Mouse (Mus musculus): ENCODE data around the gene Rab3a. TPM values are rescaled to one million over a fixed set of nuclear protein-coding genes. Genes with fewer than 3 reads are reported as not detected.

Gene Rab3a
- polyA plus RNA-seq, 1 experiment from 2014 or later, result 23.4 TPM

DNA sequence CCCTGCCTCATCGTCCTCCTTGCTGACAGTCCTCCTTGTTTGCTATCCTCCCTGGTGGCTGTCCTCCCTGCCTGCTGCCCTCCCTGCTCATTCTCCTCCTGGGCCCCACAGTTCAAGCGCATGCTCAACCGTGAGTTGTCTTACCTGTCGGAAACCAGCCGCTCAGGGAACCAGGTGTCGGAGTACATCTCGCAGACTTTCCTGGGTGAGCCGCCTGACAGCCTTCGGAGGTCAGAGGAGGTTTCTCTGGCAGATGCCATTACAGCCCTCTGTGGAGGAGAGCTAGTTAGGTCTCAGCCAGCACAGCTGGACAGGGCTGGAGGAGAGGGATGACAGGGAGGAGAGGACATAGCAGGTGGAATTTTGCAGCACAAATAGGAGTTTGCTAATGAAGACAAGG lies 7.8 kb upstream of the Rab3a start:
- Histone ChIP-seq H3K4me3 (replicated peaks; ENCODE audit: low read length) (no peak overlapping the region), H3K27me3 (ENCODE audit: control insufficient read depth, insufficient read depth, low read length) (peaks cover 43% of the 10 kb centered on the region), H3K27ac (ENCODE audit: low read length) (no peak overlapping the region), H3K9me3 (replicated peaks; ENCODE audit: control insufficient read depth, low read length) (no peaks in the 10 kb centered on the region), H3K4me1 (ENCODE audit: control insufficient read depth, insufficient read depth, low read length) (peaks cover 10% of the 10 kb centered on the region), H3K4me2 (ENCODE audit: low read depth, low read length) (no peak overlapping the region), H3K36me3 (ENCODE audit: control insufficient read depth, insufficient read depth, low read length) (no peaks in the 10 kb centered on the region), H3K9ac (ENCODE audit: low read length) (no peak overlapping the region)
- no peak for ATAC-seq (ENCODE audit: insufficient read depth, low FRiP score)
- 45% methylated on average over 9 of the region's 9 CpGs for WGBS

DNA sequence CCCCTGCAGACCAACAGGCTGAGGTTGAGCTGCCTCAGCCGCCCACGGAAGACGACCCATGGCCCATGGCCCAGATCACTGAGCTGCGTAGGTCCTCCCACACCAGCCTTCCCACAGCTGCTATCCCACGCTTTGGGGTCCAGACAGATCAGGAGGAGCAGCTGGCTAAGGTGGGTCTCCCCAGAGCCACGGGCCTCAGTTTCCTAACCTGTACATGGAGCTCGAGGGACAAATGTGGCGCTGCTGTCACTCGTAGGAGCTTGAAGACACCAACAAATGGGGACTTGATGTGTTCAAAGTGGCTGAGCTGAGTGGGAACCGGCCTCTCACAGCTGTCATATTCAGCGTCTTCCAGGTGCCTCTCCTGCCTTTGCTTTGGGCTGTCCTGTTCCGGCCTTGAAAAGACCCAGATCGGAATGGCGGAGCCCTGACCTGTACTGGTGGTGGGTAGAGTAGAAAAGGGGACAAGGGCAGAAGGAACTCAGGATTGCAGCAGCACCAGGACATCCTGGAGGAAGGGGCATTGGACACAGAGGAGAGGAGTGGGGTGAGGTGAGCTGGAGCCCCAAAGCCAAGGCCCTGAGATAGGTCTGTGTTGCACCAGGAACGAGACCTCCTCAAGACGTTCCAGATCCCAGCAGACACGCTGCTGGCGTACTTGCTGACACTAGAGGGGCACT lies 7.1 kb upstream of the Rab3a start:
- Histone ChIP-seq H3K4me2 (ENCODE audit: low read depth, low read length) (no peak overlapping the region), H3K27ac (ENCODE audit: low read length) (no peak overlapping the region), H3K4me1 (ENCODE audit: control insufficient read depth, insufficient read depth, low read length) (peaks cover 10% of the 10 kb centered on the region), H3K4me3 (replicated peaks; ENCODE audit: low read length) (no peak overlapping the region), H3K27me3 (ENCODE audit: control insufficient read depth, insufficient read depth, low read length) (peaks cover 40% of the 10 kb centered on the region), H3K9me3 (replicated peaks; ENCODE audit: control insufficient read depth, low read length) (no peaks in the 10 kb centered on the region), H3K36me3 (ENCODE audit: control insufficient read depth, insufficient read depth, low read length) (no peaks in the 10 kb centered on the region), H3K9ac (ENCODE audit: low read length) (no peak overlapping the region)
- 82% methylated on average over 18 of the region's 18 CpGs for WGBS
- ATAC-seq (ENCODE audit: insufficient read depth, low FRiP score), result no peak

DNA sequence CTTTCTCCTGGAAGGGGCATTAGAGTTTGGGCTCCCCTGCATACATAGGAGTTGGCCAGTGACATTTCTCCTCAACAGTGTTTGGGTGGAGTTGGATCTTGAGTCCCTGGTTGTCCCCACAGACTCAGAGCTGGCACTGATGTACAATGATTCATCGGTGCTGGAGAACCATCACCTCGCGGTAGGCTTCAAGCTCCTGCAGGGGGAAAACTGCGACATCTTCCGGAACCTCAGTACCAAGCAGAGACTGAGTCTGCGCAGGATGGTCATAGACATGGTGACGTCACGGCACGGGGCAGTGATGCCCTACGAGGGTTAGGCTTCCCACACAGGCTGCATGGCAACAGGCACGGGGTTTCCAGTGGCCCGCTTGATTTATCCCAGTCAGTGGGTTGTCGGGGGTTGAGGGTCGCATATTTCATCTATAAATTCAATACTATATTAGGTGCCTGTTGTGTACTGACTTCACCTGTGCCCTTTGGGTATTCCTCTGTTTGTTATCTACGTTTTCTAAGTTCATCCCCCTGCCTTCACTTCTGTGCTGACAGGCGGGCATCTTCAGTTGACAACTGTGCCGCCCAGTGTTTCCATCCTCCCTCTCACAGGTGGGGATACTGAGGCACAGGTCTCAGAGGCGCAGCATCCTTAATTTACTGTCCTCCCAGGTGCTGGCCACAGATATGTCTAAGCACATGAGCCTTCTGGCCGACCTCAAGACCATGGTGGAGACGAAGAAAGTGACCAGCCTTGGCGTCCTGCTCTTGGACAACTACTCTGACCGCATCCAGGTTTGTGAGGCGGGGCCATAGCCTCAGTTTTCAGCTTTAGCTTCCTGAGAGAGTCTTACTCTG lies 6.0 kb upstream of the Rab3a start:
- no peak for ATAC-seq (ENCODE audit: insufficient read depth, low FRiP score)
- no peaks in the 10 kb centered on the region for H3K36me3 ChIP-seq (ENCODE audit: control insufficient read depth, insufficient read depth, low read length)
- WGBS, result 84% methylated on average over 23 of the region's 23 CpGs
- no peak overlapping the region for H3K4me2 ChIP-seq (ENCODE audit: low read depth, low read length)
- H3K27ac ChIP-seq (ENCODE audit: low read length), result no peak overlapping the region
- H3K9me3 ChIP-seq (replicated peaks; ENCODE audit: control insufficient read depth, low read length), result no peaks in the 10 kb centered on the region
- H3K9ac ChIP-seq (ENCODE audit: low read length), result no peak overlapping the region
- H3K4me3 ChIP-seq (replicated peaks; ENCODE audit: low read length), result no peak overlapping the region
- H3K27me3 ChIP-seq (ENCODE audit: control insufficient read depth, insufficient read depth, low read length), result peaks cover 29% of the 10 kb centered on the region
- H3K4me1 ChIP-seq (ENCODE audit: control insufficient read depth, insufficient read depth, low read length), result peaks cover 19% of the 10 kb centered on the region

DNA sequence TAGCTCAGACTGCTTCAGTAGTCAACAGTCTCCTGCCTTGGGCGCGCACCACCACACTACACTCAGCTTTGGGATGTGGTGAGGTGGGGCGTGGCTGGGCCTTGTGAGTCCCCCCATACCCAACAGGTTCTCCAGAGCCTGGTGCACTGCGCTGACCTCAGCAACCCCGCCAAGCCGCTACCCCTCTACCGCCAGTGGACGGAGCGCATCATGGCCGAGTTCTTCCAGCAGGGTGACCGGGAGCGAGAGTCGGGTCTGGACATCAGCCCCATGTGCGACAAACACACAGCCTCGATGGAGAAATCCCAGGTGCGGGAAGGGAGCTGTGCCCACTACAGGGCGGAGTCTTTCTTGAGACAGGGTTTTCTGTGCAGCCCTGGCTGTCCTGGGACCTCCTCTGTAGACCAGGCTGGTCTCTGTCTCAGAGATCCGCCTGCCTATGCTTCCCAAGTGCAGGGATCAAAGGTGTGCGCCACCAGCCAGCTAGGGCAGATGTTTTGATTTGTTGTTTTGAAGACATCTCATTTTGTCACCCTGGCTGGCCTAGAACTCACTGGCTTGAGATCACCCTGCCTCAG lies 5.3 kb upstream of the Rab3a start:
- no peak for ATAC-seq (ENCODE audit: insufficient read depth, low FRiP score)
- no peak overlapping the region for H3K27ac ChIP-seq (ENCODE audit: low read length)
- H3K4me1 ChIP-seq (ENCODE audit: control insufficient read depth, insufficient read depth, low read length), result peaks cover 16% of the 10 kb centered on the region
- H3K4me2 ChIP-seq (ENCODE audit: low read depth, low read length), result no peak overlapping the region
- H3K9me3 ChIP-seq (replicated peaks; ENCODE audit: control insufficient read depth, low read length), result no peaks in the 10 kb centered on the region
- H3K4me3 ChIP-seq (replicated peaks; ENCODE audit: low read length), result no peak overlapping the region
- 75% methylated on average over 19 of the region's 19 CpGs for WGBS
- peaks cover 22% of the 10 kb centered on the region for H3K27me3 ChIP-seq (ENCODE audit: control insufficient read depth, insufficient read depth, low read length)
- H3K36me3 ChIP-seq (ENCODE audit: control insufficient read depth, insufficient read depth, low read length), result no peaks in the 10 kb centered on the region
- H3K9ac ChIP-seq (ENCODE audit: low read length), result no peak overlapping the region

DNA sequence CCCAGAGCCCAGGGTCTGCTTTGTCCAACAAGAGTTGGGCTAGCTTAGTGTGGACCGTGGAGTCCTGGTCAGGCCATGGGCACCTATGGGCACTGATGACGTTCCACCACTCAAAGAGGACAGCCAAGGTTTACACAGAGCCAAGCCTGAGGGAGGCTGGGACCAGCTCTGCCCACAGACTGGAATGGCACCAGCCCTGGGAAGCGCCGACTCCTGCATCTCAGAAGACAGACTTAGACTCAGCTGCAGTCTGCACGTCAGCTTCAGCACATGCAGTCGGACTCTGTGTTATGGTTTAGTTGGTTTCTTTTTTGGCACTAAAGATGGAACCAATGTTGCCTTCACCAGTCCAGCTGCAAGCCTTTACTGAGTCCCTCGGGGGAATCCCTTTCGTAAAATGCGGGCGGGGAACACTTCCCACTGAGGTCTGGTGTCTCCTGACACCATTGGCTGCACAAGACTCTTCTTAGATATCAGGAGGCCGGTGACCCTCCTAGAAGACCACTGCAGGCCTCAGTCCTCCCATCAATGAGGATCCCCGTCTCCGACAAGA lies 4.3 kb upstream of the Rab3a start:
- peaks cover 18% of the 10 kb centered on the region for H3K4me1 ChIP-seq (ENCODE audit: control insufficient read depth, insufficient read depth, low read length)
- H3K27me3 ChIP-seq (ENCODE audit: control insufficient read depth, insufficient read depth, low read length), result peaks cover 12% of the 10 kb centered on the region
- no peak overlapping the region for H3K27ac ChIP-seq (ENCODE audit: low read length)
- H3K4me2 ChIP-seq (ENCODE audit: low read depth, low read length), result no peak overlapping the region
- H3K36me3 ChIP-seq (ENCODE audit: control insufficient read depth, insufficient read depth, low read length), result no peaks in the 10 kb centered on the region
- no peaks in the 10 kb centered on the region for H3K9me3 ChIP-seq (replicated peaks; ENCODE audit: control insufficient read depth, low read length)
- 84% methylated on average over 13 of the region's 13 CpGs for WGBS
- no peak overlapping the region for H3K4me3 ChIP-seq (replicated peaks; ENCODE audit: low read length)
- no peak overlapping the region for H3K9ac ChIP-seq (ENCODE audit: low read length)
- ATAC-seq (ENCODE audit: insufficient read depth, low FRiP score), result no peak

DNA sequence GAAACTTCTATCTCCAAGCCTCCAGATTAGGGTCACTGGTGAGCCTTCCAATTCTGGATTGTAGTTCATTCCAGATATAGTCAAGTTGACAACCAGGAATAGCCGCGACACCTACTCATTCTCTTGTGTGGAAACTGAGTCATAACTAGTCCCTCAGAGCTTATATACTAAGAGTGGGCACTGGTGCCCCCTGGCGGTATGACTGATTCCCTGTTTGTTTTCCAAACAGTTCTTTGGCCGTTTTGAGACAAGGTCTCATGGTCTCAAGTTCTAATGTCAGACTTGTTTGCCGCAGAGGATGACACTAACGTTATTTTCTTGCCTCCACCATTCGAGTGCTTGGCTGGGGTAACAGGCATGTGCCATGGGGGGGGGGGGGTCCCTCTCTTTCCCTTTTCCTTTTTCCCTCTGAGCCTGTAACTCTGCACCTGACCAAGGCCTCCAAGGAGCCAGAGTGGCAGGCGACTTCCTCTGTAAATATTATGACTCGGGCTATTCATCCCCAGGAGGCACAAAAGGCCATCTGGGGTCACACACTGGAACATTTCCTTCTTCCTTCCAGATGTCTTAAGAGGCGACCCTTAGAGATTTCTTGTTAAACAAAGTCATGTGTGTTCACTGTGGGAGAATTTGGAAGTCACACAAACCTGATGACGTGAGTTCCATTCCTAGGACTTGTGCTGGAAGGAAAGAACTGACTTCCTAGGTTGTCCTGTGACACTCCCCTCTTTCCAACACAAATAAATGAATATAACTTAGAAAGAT lies 2.3 kb upstream of the Rab3a start:
- Histone ChIP-seq H3K4me2 (ENCODE audit: low read depth, low read length) (peak overlapping the region; percentile 40; the same call in 1 of the 2 replicates), H3K36me3 (ENCODE audit: control insufficient read depth, insufficient read depth, low read length) (peaks cover 7% of the 10 kb centered on the region; the same call in 1 of the 2 replicates), H3K4me3 (replicated peaks; ENCODE audit: low read length) (no peak overlapping the region), H3K27me3 (ENCODE audit: control insufficient read depth, insufficient read depth, low read length) (peaks cover 4% of the 10 kb centered on the region; the same call in 1 of the 2 replicates), H3K27ac (ENCODE audit: low read length) (peak overlapping the region; percentile 89), H3K9me3 (replicated peaks; ENCODE audit: control insufficient read depth, low read length) (no peaks in the 10 kb centered on the region), H3K9ac (ENCODE audit: low read length) (no peak overlapping the region), H3K4me1 (ENCODE audit: control insufficient read depth, insufficient read depth, low read length) (peaks cover 23% of the 10 kb centered on the region)
- no peak for ATAC-seq (ENCODE audit: insufficient read depth, low FRiP score)
- WGBS, result 23% methylated on average over 11 of the region's 11 CpGs

DNA sequence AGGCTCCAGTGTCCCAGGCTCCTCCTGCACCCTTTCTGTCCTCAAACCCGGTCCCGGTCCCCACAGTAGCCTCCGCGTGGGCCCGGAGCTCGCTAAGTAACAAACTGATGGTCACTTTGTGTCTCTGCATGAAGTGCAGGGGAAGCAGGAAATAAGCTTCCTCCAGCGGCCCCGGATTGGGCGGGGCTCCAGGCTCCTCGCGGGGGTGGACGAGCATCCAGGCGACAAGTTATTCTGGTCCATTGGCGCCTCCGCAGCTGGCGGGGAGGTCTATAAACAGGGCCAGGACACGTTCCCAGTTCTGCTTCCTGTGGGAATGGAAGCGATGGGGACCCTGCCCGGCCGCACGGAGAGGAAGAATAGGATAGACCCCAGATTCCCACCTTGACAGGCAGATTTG lies 1.3 kb upstream of the Rab3a start:
- Histone ChIP-seq H3K4me1 (ENCODE audit: control insufficient read depth, insufficient read depth, low read length) (peaks cover 23% of the 10 kb centered on the region), H3K27me3 (ENCODE audit: control insufficient read depth, insufficient read depth, low read length) (peaks cover 4% of the 10 kb centered on the region; the same call in 1 of the 2 replicates), H3K9me3 (replicated peaks; ENCODE audit: control insufficient read depth, low read length) (no peaks in the 10 kb centered on the region), H3K4me2 (ENCODE audit: low read depth, low read length) (peak overlapping the region; percentile 40), H3K4me3 (replicated peaks; ENCODE audit: low read length) (peak overlapping the region; percentile 21; the same call in 1 of the 2 replicates), H3K9ac (ENCODE audit: low read length) (peak overlapping the region; percentile 59), H3K36me3 (ENCODE audit: control insufficient read depth, insufficient read depth, low read length) (peaks cover 7% of the 10 kb centered on the region; the same call in 1 of the 2 replicates), H3K27ac (ENCODE audit: low read length) (peak overlapping the region; percentile 89)
- ATAC-seq (ENCODE audit: insufficient read depth, low FRiP score), result no peak
- WGBS, result 16% methylated on average over 21 of the region's 21 CpGs

DNA sequence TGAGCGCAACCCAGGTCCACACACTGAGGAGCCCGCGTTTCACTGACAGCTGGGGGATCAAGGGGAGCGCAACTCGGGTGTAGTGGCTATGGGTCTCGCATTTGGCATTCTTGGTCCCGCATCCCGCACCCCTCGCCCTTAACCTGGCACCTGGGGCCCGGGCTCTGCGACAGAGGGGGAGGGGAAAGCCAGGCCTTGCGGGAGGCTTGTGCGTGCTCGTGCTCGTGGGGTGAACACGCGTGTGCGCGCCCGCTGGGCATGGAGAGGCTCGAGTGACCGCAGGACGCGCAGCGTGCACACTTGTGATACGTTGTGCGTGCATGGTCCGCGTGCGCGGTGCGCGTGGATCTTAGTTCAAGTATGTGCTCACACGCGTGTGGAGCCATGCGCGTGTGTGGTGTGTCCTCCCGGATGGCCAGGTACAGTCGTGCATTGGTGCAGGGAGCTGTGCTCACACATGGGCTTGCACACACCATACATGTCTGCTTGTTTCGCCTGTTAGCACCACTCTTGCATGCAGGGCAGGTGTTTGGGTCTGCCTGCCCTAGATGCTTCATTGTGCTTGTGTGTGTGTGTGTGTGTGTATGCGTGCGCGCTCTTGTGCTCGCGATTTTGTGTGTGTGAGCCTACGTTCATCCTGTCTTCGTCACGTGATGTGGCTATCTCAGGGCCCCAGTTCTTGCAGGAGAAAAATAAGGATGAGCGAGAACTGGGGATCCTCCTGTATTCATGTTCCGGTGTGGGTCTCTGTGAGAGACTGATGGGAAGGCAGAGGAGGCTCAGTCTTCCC lies 587 bp downstream of the Rab3a start:
- Histone ChIP-seq H3K27me3 (ENCODE audit: control insufficient read depth, insufficient read depth, low read length) (no peaks in the 10 kb centered on the region), H3K4me1 (ENCODE audit: control insufficient read depth, insufficient read depth, low read length) (peaks cover 36% of the 10 kb centered on the region), H3K36me3 (ENCODE audit: control insufficient read depth, insufficient read depth, low read length) (peaks cover 7% of the 10 kb centered on the region; the same call in 1 of the 2 replicates), H3K27ac (ENCODE audit: low read length) (peak overlapping the region; percentile 64), H3K4me2 (ENCODE audit: low read depth, low read length) (peak overlapping the region; percentile 98), H3K9me3 (replicated peaks; ENCODE audit: control insufficient read depth, low read length) (no peaks in the 10 kb centered on the region), H3K4me3 (replicated peaks; ENCODE audit: low read length) (peak overlapping the region; percentile 71), H3K9ac (ENCODE audit: low read length) (peak overlapping the region; percentile 83)
- 11% methylated on average over 50 of the region's 50 CpGs for WGBS
- ATAC-seq (ENCODE audit: insufficient read depth, low FRiP score), result peak; percentile 5; the same call in 1 of the 2 replicates

All from stomach, embryonic 16.5 days (tissue).